ENCODE assay signal across 15 mouse cellular contexts in genomic region chr11:49919304-49919703, GRCm38 (mm10). TPM values are rescaled to one million over a fixed set of nuclear protein-coding genes. Genes with fewer than 3 reads are reported as not detected.
"Had no signal": no experiment of that assay in that cellular context is flagged by ENCODE, and none has a peak within 500 bp of the region (broad histone marks: within the 10 kb centered on the region; RNA-seq: fewer than 3 reads in every experiment).

No protein-coding gene starts in this region.

- H3K27ac ChIP-seq: layer of hippocampus, adult 2 months; limb, embryonic 13.5 days; liver, embryonic 14.5 days; midbrain, embryonic 10.5 days had no signal

- H3K4me3 ChIP-seq: layer of hippocampus, adult 2 months; limb, embryonic 13.5 days; midbrain, embryonic 10.5 days had no signal

- H3K36me3 ChIP-seq: limb, embryonic 13.5 days; midbrain, embryonic 10.5 days had no signal

- DNase-seq: kidney, adult 18-20 months; kidney, postnatal 10 days; kidney, postnatal 4 days; lung, adult 18-20 months; lung, postnatal 36 days; thymus, postnatal 36 days had no signal

- H3K4me1 ChIP-seq: midbrain, embryonic 10.5 days had no signal

- H3K4me2 ChIP-seq: limb, embryonic 13.5 days had no signal

- H3K27me3 ChIP-seq: limb, embryonic 13.5 days had no signal

- H3K9me3 ChIP-seq: limb, embryonic 13.5 days; midbrain, embryonic 10.5 days had no signal

- H3K9ac ChIP-seq: liver, embryonic 14.5 days had no signal

- ATAC-seq: midbrain, embryonic 16.5 days had no signal

RNA-seq across cellular contexts. Expression of gene Rasgef1c, which starts 17.7 kb away (rescaled TPM):
- total RNA-seq: liver, adult 2 months; neutrophil, adult 5-6 weeks had no signal
- polyA plus RNA-seq: kidney, embryonic 14.5 days; liver, adult 2 months; liver, embryonic 14.5 days; lung, embryonic 16.5 days had no signal
